Mouse (Mus musculus): ENCODE measurements around the gene Dscam. TPM values are rescaled to one million over a fixed set of nuclear protein-coding genes. Genes with fewer than 3 reads are reported as not detected.

The Dscam gene
- total RNA-seq, 2 experiments from 2014 or later = 38.2 to 43.0 TPM

DNA sequence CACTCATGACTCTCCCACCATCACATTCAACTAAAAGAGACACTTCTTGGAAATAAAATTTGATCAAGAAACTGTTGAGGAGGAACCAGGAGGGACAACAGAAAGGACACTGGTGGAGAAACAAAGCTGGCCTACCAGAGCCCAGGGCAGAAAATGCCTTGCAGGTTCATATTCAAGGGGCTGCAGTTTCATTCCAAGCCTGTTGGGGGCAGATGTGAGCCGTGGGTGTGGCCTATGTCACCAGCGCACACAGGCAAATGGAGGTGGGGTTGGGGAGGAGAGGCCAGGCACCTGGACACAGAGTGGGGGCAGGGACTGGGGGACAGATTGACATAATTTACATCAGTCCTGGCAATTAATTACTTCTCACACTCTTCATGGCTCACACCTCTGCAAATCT lies 452.3 kb downstream of the Dscam start:
- DNase-seq = no peak

GRCm38 (mm10) chr16:96716633-96717032 lies 453.9 kb downstream of the Dscam start:
- DNase-seq = no peak

DNA sequence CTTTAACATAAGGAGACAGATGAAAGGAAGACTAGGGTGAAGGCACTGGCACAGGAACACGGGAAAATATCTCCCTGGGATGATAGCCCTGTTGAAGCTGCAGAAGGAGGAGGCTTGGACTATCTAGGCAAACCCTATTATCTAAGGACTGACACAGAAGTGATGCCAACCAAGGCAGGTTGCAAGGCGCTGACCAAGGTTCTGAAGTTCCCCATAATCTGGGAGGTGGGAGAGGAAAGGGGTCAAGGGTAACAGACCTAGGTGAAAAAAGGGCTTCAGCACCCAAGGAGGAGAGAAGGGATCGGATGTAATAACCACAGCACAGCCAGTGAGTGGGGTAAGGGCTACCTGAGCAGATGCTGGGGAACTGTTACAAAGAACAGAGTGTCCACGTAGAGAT lies 458.6 kb downstream of the Dscam start:
- no peak for DNase-seq

- DNase-seq = no peak
Measured at GRCm38 (mm10) chr16:96700551-96700950, 470.0 kb downstream of the Dscam start.

DNA sequence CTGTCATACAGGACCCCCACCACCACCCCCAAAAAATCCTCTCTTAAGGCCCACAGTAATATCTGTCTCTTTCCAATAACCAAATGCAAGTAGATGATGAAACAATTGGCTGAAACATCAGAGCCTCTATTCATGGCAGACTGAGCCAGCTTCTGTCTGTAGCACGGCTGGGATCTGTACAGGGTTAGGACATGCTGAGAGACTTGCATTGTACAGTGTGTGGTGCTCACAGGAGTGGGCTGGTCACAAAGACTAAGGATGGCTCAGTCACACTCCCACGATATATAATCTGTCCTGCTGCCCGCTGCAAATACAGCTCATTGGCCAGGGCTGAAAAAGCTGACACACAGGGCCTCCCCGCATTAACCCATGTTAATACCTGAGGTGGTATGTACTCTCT lies 474.7 kb downstream of the Dscam start:
- DNase-seq = no peak

DNA sequence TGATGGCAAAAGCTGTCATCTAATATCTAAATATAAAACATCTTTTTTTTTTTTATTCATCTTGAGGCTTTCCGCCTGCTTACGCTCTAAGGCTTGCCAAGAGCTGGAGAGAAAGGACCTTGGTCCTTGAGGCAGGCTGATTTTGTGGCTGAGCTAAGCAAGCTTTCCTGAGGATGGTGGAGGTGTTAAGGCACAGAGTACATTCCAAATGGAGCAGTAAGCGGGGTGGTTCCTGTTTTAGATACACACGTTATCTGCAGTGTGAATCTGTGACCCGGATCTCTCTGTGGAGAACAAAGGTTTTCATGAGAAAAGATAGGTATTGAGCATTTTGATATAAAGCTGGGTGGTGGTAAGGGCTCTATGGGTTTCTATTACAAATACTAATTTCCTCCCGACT lies 479.0 kb downstream of the Dscam start:
- DNase-seq = no peak

- DNase-seq = no peak
Measured at GRCm38 (mm10) chr16:96690052-96690451, 480.5 kb downstream of the Dscam start.

- no peak for DNase-seq
Measured at GRCm38 (mm10) chr16:96689419-96689818, 481.1 kb downstream of the Dscam start.

DNA sequence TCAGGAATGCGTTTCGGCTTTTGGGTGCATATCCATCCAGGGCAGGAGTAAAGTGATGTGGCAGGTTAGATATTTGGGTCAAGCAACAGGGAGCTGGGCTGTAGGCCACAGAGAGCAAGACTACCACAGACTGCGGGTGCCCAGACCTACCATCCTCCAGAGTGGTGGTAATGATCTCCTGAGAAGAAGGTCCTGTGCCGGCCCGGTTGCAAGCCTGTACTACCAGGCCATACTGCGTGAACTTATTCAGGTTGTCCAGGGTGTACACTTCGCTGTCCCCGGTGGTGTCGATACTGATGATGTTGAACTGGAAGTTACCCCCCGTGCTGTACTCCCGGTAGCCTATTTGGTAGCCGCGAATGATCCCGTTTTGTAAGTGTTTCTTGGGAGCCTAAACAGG lies 485.5 kb downstream of the Dscam start:
- no peak for DNase-seq

DNA sequence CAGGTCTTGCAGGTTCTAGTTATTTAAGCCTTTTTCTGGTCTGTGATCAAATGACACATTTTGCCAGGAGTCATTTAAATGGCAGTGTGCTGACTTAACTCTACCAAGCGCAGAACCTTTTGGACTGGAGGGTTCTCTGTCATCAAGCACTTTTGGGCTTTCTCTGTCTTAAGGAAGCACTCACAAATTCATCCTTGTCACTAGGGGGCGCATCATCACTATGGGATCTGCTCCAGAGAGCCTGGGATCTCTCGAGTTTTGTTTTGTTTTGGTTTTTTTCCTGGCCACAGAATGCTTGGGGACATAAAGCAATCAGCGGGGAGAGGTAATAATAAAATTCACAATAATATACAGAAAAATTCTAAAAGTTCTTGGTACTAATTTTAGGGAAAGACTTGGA lies 486.0 kb downstream of the Dscam start:
- DNase-seq = peak in 1 of 2 experiments; percentile 32

GRCm38 (mm10) chr16:96682289-96682972 lies 488.1 kb downstream of the Dscam start:
- no peak for DNase-seq

- DNase-seq = no peak
Measured at GRCm38 (mm10) chr16:96679981-96680380, 490.6 kb downstream of the Dscam start.

DNA sequence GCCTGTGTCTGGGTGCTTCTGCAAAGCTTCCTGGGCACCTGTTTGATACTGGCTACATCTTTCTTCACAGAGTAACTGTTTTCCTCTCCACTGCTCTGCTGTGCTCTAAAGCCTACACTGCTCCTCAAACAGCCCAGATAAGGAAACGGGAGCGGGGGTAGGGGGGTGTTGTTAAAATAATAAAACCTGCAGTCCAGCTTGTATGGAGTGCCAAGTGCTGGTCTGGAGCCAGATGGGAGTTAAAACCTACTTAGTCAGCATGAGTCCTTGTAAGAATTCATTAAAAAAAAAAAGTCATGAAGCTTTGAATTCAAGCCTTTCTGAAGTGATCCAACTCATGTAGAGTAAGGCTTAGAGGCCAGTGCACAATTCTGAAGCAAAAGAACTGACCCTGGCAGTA lies 493.1 kb downstream of the Dscam start:
- no peak for DNase-seq

GRCm38 (mm10) chr16:96676663-96677062 lies 493.9 kb downstream of the Dscam start:
- no peak for DNase-seq

DNA sequence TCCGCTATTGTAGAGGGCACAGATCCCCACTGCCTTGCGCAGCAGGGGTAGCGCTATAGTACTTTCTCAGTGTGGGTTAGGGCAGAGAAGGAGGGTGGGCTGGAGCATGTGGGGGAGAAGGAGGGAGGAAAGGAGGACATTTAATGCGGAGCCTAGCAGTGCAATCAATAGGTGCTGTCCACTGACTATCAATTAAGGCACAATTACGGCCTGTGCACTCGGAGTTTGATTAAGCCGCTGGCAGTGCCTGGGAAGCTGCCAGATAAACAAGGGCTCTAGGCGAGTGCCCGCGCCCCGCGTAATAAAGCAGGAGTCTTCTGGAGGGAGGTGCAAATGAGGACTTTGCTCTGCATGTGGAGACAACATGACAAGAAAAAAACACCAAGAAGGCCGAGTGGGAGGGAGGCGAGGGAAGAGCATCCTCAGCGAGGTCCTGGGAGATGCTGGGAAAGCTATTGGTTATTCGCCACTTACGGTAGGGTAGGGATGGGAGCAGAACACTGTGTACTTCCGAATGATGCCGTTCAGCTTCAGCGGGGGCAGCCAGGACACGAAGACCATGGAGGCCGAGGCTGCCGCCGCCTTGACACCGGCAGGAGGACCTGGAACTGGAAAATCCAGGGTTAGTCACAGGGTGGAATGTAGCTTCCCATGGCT lies 497.2 kb downstream of the Dscam start:
- peak in 1 of 2 experiments; percentile 18 for DNase-seq

GRCm38 (mm10) chr16:96671603-96672374 lies 498.8 kb downstream of the Dscam start:
- DNase-seq = no peak

DNA sequence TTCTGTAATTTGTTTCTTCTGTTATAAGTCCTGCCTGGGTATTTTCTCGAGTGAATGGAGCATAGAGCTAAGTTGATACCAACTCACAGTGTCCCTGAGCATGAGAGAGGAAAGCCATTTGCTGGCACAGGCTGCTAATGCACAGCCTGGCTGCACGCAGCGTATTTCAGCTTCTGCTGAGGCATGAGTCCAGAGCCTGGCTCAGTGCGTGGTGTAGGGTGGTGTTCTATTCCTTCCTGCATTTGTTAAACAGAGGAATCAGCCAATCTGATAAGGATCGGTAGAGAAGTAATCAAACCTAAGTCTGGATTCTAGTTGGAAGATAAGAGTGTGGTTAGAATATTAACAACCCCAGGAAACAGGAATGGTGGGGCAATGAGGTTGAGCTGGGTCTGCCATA lies 500.8 kb downstream of the Dscam start:
- peak in 1 of 2 experiments; percentile 47 for DNase-seq

- DNase-seq = no peak
Measured at GRCm38 (mm10) chr16:96668478-96668877, 502.1 kb downstream of the Dscam start.

- DNase-seq = no peak
Measured at GRCm38 (mm10) chr16:96661073-96661472, 509.5 kb downstream of the Dscam start.

- DNase-seq = no peak
Measured at GRCm38 (mm10) chr16:96659275-96659674, 511.3 kb downstream of the Dscam start.

DNA sequence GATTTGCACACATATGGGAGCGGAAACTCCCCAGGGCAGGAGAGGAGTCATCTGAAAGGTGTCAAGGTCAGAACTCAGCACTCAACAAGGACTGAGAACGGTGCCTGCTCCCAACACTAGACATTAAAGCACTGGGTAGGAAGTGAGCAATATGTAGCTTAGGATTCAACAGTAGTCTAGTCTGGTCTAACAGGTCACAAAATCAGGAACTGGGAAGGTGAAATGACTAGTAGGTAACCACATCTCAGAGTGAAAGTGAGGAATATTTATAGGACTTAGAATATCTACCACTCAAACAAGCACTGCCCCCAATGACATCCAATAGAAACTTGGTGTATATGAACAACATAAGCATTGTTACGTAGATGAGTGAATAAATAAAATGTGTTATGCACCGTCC lies 515.0 kb downstream of the Dscam start:
- no peak for DNase-seq

DNA sequence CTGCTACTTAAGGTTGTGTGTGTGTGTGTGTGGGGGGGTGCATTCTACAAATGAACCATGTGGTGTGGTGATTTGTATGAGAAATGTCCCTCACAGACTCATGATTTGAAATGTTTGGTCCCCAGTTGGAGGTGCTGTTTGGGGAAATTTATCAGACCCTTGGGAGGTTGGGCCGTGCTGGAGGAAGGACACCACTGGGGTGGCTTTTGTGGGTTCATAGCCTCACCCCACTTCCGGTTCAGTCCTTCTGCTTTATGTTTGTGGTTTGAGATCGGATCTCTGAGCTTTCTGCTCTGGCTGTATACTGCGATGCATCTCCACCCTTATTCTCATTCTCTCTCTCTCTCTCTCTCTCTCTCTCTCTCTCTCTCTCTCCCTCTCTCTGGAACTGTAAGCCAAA lies 516.5 kb downstream of the Dscam start:
- no peak for DNase-seq

GRCm38 (mm10) chr16:96651444-96651843 lies 519.1 kb downstream of the Dscam start:
- no peak for DNase-seq

- DNase-seq = no peak
Measured at GRCm38 (mm10) chr16:96640101-96640500, 530.5 kb downstream of the Dscam start.

Data from layer of hippocampus, postnatal 36 days (tissue).